Mouse (Mus musculus) spleen, postnatal 10 days (tissue): Measurements from ENCODE around the gene Mia3.
"Not testable (repeated sequence)": the region's sequence is repeated elsewhere in the genome, so short reads cannot be mapped to it uniquely, and the experiment has no call there.

Experiments used
- DNase-seq, 2 experiments: peaks; one replicate each; pipeline ENCODE4 v3.0.0; 2021 to 2022; ENCODE audit warnings: low spot score in 2 of 2

Gene Mia3

DNA sequence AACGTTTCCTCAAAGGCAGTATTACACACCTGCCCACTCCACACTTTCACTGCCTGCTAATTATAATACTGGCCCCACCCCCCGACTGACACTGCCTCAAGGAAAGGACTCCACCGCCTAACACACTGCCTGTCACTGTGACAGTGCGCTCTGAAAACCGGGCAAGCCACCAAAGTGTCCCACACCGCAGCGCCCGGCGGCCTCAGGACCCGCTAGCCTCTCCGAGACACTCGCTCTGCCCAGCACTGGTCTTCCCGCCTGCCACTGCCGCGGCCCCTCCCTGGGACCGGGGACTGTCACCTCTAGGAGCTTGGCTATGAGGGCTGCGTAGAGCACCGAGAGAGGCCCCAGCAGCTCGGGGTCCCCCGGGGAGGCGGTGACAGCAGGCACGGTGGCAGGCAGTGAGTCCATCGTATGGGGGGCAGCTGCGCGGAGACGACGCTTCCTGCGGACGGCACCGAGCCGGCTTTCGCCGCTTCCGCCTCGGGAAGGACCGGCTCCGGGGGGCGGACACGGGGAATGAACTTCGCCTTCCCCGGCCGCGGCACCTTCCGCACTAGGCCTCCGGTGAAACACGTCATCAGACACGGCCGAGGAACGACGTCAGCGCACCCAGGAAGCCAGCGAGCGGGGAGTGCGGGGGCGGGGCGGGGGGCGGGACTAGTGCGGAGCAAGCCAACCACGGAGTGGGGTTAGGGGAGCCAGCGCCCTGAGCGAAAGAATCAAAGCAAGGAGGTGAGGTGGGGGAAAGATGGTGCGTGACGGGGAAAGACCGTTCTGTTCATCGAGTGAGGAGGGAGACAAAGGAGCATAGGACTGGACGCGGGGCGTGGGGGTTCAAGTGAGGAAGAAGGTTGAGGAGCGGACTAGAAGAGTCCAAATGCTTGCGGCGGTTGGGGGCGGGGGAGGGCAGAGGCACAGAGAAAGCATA, 24.2 kb downstream of the Mia3 start:
- DNase-seq, result peak; percentile 87 to 93

DNA sequence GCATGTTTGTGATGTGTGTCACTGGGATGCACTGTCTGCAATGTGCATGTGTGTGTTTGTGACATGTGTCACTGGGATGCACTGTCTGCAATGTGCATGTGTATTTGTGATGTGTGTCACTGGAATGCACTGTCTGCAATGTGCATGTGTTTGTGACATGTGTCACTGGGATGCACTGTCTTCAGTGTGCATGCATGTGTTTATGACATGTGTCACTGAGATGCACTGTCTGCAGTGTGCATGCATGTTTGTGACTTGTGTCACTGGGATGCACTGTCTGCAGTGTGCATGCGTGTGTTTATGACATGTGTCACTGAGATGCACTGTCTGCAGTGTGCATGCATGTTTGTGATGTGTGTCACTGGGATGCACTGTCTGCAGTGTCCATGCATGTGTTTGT, 26.5 kb downstream of the Mia3 start:
- DNase-seq, result not testable (repeated sequence)

DNA sequence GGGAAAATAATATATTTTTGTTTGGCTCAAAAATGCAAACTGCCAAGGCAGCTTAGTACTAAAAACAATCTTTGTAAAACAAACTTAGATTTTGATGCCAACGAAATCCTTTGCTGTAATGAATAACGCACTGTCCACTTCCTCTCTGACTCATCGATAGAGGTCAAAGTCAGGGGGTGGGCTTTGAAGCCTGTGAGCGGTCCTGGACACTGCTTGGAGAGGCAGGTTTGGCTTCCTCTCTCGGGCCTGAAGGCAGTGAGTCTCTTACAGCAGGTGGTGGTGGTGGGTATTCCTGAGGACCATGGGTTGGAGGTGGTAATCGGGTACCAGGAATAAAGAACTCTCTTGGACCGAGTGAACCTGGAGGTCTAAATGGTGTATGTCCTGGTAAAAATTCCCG, 42.2 kb downstream of the Mia3 start:
- no peak for DNase-seq

DNA sequence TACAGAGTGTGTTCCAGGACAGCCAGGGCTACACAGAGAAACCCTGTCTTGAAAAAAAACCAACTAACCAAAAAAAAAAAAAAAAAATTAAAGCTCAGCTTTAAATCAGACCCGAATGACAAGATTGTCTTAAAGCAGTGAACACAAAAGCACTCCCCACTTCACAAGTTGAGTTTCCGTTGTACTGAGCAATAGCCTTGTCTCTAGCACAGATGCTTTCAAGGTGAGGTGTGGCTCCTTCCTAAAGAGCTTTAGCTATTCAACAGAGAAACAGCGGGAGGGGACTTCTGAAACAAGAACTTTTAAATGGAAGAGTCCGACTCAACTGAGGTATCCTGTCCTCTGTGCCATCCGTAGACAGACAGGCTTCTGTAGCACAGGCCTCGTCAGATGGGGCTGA, 44.9 kb downstream of the Mia3 start:
- DNase-seq, result no peak

DNA sequence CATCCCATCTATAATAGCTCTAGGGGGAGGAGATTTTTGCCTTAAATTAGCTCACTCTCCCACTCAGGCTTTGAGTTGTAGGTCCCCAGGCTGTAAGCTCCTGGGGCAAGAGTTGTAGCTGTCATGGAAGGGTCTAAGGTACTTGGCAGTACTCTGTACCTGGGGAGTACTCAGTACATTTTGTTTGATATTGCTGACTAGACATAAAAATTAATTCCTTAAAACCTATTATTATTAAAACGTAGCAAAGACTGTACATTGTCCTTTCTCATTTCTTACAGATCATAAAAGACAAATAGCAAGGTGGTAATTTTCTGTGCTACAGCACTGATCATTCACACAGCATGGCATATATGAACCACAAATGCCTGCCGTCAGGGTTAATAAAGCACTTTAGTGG, 45.4 kb downstream of the Mia3 start:
- no peak for DNase-seq

DNA sequence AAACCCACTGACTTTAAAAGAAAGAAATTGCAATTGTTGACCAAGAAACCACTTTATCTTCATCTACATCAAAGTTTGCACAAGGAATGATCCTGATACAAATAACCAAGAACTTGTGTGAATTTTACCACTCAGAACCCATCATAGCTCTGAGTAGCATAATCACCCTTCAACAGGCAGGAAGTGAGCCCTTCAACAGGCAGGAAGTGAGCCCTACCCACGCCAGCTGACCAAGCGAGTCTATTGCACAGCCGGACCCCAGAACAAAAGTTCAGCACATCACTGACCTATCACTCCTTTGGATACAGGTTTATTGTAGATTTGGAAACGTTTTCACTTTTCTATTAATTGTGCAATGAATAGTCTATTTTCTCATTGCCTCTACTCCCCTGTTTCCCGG, 46.9 kb downstream of the Mia3 start:
- DNase-seq, result not testable (repeated sequence)

DNA sequence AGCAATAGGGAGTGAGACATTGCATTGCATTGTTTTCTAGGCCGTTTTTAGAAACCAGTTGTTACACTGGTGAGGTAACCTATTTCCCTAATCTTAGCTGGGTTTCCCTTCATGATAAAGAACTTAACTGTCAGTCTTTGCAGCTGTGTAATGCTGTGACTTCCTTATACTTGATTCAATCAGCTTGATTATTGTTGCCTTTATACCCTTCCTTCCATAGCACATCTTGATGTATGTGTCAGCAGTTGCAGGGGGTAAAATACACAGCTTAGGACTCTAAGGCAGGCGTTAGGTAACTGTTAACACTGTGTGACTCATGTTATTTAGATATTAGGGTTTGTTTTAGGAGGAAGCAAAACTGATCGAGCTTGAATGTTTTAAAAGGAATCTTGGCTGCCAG, 48.6 kb downstream of the Mia3 start:
- DNase-seq, result no peak

DNA sequence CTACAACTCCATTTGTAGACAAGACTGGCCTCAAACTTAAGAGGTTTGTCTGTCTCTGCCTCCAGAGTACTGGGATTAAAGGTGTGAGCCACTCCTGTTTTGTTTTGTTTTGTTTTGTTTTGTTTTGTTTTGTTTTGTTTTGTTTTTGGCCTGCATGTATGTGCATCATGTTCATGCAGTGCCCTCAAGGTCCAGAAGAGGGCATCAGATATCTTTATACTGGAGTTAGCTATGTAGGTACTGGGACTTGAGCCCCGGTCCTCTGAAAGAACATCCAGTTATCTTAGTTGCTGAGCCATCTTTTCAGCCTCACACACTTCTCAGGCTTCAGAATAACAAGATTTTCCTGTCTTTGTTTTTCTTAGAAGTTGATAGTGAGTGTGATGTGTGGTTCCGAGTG, 53.6 kb downstream of the Mia3 start:
- peak in 1 of 2 experiments; percentile 34 for DNase-seq

DNA sequence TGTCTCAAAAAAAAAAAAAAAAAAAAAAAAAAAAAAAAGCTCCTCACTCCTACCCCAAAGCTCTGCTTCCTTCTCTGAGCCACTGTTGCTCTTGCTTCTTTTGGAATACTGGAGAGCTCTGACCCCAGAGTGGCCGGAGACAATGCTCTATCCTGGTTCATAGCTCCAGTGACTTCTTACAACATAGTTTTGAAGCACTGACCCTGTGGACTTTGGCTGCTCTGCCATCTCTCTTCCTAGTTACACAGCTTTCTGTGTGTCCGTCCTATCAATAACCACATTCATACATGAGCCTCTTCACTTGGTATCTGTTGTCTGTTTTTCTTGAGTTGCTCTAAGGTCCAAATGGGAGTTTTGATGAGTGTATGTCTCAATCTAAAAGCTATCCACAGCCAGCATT, 57.3 kb downstream of the Mia3 start:
- DNase-seq, result no peak

DNA sequence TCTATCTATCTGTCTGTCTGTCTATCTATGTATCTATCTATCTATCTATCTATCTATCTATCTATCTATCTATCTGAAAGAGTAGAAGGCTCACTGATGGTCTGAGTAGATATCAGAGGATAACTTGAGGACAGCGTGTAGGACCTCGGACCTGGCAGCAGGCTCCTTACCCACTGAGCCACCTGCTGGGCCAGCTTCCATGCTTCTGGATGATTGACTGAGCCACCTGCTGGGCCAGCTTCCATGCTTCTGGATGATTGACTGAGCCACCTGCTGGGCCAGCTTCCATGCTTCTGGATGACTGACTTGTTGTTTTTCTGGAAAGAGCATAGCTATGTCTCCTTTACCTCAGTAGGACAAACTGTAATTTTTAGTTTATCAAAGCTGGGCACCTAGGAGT, 59.8 kb downstream of the Mia3 start:
- DNase-seq, result not testable (repeated sequence)

DNA sequence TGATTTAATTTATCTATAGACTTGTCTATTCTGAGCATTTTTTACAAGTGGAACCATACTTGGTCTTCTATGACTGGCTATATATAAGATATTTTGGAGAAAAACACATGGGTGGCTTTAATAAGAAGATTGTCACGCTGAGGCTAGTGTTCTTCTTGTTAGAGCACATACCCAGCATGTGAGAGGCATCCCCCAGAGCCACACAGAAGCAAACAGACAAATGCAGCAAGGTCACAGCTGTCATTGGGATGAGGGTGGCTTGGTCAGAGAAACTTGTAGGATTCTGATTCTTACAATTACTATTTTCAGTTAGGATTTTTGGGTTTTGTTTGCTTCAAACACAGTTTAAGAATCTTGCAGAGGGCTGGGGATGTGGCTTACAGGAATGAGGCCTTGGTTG, 60.9 kb downstream of the Mia3 start:
- no peak for DNase-seq

DNA sequence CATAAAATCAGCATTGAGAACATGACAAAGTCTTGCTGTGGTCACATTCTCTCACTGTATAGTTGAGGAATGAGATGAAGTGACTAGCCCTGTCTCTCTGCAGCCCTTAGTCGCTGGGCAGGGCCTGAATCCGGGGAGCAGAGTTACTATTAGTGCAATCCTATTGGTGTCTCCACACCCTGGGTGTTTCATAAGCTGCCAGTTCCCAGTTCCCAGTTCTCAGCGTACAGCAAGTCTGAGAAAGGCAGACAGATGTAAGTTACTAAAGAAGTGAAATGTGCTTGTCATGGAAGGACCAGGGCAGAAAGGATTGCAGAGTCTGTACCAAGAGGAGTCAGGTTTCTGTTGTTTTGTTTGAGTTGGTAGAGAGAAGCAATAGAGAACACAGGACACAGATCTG, 61.8 kb downstream of the Mia3 start:
- no peak for DNase-seq

DNA sequence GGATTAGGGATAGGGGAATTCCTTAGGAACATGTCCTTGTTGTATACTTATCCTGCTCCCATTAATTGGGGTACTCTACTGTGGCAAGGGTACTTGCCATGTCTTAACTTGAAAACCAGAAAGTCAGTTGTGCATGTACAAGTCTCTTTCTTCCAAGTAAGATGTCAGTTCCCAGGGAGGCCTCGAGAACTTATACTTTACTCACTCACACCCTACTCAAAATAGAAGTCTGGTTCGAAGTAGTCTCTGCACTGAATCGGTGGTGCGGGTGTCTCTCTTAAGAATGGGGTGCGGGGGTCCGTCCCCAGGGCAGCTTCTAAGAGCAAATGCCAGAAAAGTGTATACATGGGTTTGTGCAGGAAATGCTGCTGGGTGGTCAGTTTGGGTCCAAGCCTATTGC, 70.2 kb downstream of the Mia3 start:
- peak; percentile 90 to 100 for DNase-seq

DNA sequence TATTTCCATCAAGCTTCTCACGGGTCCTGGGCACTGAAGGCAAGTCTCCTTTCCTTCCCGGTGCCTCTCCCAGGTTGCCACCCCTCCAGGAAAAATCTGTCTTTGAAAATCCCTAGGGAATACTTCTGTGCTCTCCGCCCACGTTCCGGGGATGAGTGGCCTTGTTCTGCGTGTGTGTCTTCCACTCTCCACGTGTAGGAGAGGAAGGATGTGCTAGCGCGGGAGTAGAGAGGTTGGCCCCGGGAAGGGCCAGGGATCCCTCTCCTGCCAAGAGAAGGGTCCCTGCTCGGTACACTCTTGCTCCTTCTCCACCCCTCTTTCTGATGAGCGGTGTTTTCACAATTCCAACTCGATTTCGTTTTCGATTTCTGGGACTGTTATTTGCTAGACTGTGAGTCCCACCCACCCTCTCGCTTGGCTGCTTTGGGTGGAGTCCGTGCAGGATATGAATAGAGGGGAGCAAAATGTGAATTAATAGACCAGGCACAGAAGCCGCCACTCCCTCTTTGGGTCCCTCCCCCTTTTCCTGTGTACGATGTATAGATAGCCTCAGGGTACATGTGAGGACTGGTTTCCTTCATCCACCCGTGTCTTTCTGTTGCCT, 71.4 kb downstream of the Mia3 start:
- DNase-seq, result peak; percentile 51 to 57

DNA sequence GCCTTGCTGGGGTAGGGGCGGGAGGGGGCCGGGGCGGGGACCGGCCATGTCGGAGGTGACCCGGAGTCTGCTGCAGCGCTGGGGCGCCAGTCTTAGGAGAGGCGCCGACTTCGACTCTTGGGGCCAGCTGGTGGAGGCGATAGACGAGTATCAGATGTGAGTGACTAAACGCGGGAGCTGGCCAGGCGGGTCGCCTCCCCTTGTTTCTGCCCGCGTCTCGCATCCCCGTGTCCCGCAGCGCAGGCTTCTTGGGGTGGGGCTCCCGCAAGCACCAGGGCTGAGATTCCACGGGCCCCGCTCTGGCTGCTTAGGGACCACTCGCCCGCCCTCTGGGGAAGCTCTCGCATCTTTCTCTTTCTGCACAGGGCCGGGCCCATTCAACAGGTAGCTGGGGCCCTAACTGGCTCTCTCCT, 71.9 kb downstream of the Mia3 start:
- peak; percentile 72 to 76 for DNase-seq

DNA sequence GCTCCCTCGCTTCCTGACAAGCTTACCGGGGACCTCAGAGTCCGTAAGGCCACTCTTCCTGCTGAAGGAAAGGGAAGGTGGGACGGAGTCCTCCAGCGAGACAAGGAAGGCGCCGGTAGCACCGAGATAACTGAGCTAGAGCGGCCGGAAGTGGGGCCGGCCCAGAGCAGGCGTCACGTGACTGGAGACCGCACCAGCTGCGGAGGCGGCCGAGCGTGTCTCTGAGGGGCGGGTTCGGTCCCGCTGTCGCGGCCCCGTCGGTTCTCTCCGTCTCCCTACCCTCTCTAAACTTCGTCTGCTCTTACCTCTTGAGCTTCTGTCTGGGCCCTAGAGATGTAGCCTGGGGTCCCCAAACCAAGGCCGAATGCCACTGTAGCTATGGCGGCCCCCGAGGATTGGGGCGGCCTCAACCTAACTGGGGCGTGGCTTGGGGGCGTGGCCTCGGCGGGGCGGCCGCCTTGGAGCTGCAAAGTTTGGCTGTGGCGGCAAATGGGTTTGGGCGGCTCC, 72.4 kb downstream of the Mia3 start, which contains the start of gene Brox:
Gene Brox (minus strand): TSS at position 393 of the 507 bp plus-strand sequence.
- DNase-seq, result peak; percentile 98 to 99

DNA sequence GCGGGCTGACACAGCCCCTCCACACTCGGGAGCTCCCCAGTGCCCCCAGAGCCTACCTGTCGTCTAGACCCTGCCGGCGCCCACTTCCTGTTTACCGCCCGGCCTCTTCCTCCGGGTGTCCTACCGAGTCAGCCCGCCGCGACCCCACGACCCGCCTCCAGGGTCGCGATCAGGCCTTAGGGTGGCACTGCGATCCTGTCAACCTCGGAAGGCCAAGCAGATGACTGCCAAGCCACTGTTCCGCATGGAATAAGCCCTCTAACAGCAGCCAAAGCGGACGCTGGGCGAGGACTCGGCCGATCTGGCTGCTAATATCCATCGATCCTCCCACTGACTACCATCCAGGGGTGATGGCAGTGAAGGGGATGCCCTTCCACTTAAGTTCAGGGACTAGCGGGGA, 72.9 kb downstream of the Mia3 start, which contains the start of gene Aida:
Gene Aida (plus strand): TSS at position 126 of the 400 bp plus-strand sequence.
- peak in 1 of 2 experiments; percentile 71 for DNase-seq

DNA sequence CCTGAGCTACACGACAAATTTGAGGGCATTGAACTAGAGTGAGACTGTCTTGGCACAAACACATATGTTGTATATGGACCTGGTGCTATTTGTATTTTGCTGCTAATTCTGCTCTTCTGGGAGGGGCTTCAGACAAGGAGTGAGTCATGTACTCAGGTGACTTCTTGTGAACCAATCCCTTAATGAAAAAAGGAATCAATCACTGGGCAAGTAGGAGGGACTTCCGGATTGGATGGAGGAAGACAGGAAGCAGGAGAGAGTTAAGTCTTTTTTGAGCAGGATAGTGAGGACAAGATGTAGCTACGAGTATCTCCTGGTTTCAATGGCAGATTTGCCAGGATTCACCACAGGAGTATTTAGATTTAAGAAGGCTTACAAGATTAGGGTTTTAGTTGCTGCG, 79.8 kb downstream of the Mia3 start:
- DNase-seq, result no peak

DNA sequence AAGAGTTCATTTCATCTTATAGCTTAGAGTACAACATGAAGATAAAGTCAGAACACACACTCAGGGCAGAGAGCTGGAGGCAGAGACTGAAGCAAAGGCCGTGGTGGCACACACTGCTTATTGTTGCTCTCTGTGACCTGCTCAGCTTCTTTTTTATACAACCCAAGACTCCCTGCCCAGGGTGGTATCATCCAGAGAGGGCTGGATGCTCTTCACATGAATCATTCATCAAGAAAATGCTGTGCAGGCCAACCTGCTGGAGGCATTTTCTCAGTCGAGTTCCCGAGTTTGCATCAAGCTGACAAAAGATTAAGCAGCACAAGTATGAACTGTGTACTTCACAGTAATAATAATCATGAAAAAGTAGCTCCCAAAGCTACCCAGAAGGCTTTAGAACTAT, 81.0 kb downstream of the Mia3 start:
- no peak for DNase-seq
